Mouse (Mus musculus) left cerebral cortex, adult 11 months (tissue): ENCODE measurements at regions not wholly inside any gene's neighbourhood (a gene's known extent, or its start where the extent isn't known, plus 50 kb on each side); places are given as distances from the start of the nearest gene placed in this dataset.

Experiments
- DNase-seq: peaks from one replicate; pipeline ENCODE4 v3.0.0; 2022; ENCODE audit warnings: low spot score

DNA sequence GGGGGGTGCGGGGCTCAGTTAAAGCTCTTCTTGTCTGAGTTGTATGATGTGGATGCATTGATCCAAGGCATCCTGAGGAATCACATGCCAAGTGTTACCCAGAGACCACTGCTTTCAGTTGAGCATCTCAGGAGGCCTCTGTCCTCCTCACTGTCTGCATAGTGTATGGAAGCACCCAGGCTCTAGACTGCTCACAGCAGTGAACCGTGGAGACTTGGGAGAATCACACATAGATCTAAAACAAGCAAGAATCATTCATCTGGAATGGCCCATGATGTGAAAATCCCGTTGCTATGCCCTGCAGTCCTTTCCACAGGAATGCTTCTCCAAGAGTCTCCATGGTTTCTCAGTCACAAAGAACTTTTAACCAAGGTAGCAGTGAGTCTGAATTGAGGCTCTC lies 170.0 kb upstream of the Nr5a2 start:
- no peak for DNase-seq

DNA sequence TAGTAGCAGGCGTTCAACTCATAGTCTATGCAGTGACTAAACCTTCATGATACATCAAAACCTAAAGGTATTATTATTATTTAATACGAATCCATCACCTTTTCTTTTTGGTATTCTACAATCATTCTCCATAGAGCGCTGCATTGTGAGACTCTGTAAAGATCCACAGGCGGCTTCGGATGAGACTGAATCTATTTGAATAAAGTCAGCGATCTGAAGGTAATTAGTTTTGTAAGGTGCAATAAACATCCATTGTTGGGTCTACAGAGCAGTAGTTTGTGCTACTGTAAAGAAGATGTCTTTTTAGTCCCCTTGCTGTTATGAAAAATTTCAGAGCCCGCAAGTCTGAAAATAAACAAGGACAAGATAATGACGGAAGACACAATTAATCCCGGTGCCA lies 168.9 kb upstream of the Nr5a2 start:
- no peak for DNase-seq

DNA sequence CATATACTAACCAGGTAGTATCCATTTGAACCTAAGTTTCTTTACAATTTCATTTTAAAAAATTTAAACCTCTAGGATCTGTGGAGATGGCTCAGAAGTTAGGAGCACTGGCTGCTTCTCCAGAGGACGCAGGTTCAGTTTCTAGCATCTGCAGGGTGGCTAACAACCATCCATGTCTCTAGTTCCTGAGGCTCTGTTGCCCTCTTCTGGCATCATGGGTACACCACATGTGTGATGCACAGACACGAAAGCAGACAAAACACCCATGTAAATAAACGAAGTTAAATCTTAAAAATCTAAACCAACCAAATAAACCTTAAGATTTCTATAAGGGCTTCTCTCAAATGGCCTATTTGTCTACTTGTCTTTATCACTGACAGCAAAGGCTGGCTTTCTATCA lies 157.6 kb upstream of the Nr5a2 start:
- DNase-seq, result no peak

DNA sequence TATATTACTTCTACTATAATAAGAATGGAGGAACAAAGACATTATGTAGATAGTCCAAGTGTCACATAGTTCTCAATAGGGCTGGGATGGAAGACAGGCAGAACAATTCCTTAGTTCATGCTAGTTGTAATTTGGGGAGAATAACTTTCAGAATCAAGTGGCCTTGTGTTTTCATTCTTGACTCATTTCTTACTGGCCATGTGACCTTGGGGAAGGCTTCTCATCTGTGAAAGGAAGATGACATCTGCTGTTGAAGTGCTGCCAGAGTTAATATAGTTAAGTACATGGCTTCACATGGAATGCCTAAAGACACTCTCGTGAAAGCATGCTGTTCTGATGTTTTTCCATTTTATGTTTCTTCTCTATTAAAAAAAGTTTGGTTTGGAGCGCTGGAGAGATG lies 146.2 kb upstream of the Nr5a2 start:
- no peak for DNase-seq

DNA sequence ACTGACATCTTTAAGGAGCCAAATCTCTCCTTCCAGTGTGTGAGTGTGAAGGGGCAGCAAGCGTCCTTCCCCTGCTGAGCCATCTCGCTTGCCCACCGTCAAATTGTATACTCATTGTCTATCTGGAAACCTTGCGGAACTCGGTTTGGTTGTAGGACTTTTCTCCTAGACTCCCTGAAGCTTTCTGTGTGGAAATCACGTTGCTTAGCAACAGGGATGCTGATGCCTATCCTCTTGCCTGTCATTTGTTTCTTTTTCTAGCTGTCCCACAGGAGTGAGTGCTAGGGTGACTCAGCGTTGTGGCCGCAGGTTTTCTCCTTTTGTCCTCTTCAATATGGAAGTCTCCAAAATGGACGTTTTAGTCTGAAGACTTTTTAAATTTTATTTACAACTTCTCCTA lies 131.5 kb upstream of the Nr5a2 start:
- DNase-seq, result no peak

DNA sequence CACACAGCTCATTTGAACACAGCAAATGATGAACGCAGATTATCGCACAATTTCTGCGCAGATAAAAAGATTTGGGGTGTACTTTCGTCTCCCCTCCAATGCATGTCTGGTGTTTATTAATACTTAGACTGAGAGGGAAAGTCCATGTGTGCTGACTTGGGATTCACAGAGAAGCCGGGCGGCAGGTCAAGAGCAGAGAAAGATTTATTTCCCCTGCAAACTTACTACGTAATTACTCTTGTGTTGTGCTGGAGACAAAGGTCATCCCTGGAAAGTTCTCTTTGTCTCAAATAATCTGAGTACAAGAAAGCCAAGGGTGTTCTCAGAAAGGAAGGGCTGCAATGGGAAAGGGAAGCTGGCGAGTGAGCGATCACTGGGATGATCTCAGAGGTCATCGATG lies 127.9 kb upstream of the Nr5a2 start:
- no peak for DNase-seq

DNA sequence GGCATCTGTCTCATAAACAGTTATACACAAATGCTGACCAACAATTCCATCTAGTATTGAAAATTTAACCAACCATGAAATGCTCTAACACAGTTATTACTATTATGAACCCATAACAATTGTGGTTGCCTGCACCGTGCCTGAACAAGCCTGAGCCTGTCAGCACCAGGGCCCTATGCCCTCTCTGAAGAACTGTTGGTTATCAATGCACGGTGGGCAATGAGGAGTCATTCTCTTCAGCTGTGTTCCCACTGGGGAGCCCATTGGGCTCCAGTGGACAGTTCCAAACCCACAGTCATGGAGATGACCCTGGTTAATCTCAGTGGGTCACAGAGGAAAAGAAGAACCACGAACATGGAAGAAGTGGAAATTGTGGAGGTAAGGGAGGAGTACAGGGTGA lies 126.5 kb upstream of the Nr5a2 start:
- no peak for DNase-seq

DNA sequence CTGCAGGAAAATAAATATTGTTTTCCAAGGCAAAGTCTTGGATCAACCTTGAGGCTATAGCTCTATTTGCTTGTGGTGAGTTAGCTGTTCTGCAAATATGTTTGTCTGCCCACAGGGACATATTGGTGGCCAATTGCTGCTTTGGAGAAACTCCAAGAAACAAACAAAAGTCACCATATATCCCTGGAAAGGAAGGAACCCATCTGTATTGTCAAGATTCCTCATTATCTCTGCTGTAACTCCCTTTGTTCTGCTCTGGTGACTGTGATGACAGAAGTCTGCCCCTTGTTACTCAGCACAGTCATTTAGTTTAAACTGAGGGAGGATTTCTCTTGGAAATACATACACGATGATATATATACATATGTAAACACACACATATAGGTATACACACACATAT lies 123.3 kb upstream of the Nr5a2 start:
- DNase-seq, result no peak

DNA sequence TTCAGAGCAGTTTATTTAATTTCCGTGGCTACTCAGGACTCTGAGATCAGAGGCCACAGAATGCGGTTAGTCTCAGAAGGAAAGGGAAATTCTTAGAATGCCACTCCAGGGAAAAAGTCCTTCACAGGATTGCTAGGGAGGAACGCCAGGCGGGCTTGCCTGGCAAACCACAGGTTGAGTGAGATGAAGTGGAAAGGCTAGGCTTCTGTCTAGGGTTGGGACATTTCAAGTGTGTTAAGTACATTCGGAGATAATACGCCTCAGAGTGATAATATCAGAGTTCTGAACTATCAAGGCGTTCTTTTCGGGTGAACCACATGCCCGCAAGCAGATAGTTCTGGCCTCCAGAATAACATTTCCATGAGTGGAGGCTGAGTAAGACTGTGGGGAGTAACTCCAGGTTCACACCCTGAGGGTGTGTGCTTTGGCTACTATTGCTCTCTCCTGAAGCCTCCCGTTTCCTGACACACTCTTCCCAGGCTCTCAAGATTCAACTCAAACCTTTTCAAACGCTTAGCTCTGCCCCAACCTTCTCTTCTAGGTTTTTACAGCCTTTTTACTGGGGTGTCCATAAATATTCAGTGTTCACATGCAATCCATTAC lies 119.3 kb upstream of the Nr5a2 start:
- no peak for DNase-seq

DNA sequence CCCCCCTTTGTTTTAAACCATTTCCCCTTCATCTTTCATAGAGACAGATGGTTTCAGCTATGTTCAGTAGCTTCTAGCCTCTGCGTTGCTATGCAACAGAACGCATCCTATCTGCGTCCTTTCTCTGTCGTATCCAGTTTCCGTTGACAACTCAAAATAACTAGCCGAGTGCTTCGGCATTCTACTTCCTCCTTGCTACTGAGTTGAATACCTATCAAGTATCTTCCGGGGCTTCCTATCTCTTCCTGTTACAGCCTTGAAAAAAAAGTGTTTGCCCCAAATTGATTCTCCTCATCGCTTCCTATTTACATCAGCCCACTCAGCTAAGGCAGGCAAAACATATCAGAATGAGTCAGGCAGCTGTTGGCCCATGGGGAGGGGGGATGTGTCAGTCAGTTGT lies 114.5 kb upstream of the Nr5a2 start:
- DNase-seq, result peak; percentile 25

DNA sequence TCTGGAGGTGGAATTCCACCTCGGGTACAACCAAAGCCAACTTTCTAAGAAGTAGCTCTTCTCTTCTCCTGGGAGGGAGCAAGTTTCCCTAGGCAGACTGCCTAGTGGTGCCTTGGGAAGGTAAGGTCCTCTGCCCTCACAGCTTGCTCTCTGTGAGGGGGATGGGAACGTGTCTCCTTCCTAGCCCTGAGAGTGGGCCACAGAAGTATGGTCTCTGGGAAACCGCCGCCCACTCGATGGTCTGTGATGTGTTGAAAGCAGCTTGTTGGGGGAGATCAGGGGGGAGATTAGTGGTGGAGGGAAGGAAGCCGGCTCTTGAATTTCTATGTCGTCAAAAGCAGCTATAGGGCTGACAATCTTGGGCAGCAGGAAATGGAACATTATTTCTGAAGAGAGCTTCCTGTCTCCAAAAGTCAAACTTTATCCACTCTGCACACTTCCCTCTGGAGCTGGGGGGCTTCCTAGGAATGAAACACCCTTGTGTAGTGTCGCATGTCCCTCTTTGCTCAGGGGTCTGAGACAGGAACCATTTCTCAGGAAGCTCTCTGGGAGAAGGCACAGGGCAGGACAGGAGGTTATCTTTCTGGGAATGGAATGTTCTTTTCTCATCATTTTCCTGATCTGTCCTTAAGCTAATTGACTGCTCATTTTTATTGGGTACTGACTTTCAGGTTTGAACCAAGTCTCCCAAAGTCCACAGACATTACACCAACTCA lies 113.8 kb upstream of the Nr5a2 start:
- DNase-seq, result no peak

DNA sequence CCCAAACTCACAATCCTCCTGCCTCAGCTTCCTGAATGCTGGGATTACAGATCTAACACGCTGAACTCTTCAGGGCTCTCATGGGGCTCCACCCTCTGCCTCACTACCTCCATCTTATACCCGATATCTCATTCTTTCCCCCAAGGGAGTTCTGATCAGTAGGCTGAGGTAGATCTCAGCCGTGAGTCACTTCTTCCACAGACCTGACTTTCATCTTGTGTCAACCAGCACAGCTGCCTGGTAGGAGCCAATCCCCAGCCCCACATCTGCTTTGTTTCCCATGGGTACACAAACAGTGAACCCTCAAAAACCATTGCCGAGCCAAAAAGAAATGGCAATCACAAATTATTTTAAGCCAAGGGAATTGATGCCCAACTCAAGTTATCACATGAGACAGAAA lies 100.7 kb upstream of the Nr5a2 start:
- no peak for DNase-seq

DNA sequence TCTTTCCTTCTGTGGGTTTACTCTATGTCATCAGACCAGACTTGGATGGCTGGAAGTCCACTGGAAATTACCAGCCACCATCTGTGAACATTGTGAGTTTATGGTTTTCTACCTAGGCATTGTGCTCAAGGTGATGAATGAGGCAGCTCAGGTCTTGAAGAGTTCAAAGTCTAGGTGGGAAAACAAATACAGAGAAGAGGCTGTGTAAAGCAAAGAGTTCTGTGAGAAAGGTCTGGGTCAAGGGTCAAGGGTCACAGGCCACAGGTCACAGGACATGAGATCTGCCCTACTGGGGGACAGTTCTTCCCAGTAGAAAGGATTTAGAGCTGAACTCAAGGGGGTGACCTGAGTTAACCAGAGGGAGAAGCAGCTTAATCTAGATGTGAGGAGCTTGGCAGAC lies 92.9 kb upstream of the Nr5a2 start:
- DNase-seq, result no peak

DNA sequence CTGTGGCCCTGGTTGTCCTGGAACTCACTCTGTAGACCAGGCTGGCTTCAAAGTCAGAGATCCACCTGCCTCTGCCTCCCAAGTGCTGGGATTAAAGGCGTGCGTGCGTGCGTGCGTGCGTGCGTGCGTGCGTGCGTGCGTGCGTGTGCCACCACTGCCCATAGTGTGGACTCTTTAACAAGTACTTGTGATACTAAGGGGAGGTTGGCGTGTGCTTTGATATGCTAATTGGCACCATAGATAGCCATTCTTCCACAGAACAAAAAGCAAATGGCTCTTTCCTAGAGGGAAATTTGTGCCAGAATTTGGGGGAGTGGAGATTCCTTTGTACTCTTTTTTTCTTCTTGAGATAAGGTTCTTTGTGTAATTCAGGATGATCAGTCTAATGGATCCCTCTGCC lies 91.3 kb upstream of the Nr5a2 start:
- no peak for DNase-seq

DNA sequence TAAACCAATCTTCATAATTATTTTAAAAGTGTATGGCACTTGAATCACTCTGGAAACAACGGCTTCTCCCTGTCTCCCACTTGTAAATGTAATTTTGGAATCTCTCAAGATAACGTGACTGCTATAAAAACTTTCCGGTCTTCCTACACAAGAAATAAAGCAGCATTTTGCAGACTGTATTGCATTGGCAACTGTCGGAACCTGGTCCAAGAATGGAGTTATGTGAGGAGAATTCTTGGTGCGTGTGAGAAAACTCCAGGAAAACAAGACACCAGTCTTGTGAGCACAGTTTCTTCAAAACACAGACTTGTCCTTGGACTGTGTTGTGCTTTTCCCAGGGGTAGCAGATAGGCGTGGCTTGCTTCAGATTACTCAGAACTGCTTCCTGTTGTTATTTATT lies 83.8 kb upstream of the Nr5a2 start:
- peak; percentile 1 for DNase-seq

DNA sequence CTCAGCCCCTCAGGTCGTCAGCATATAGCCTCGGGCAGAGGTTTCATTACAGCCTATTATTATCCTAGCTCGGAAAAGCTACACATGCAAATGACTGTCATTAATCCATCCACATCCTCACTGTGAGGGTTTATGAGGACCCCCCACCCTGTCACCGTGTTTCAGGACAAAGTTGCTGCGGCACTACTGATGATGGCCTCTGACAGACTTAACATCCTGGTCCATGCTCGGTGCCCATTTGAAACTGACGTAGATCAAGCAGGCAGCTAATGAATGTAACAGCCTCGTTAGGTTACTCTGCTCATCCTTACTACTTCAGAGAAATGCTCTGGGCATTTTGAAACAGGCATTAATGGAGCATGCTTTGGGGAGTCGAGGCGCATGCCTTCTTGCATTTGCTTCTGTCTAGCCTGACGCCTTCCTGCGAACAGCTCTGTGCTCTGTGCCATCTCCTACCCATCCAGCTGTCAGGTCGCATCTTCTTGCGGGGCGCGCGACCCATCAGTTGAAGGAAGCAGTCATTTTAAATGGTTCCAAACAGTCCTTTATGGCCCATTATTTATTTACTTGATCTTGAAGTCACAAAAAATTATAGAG lies 82.3 kb upstream of the Nr5a2 start:
- no peak for DNase-seq

DNA sequence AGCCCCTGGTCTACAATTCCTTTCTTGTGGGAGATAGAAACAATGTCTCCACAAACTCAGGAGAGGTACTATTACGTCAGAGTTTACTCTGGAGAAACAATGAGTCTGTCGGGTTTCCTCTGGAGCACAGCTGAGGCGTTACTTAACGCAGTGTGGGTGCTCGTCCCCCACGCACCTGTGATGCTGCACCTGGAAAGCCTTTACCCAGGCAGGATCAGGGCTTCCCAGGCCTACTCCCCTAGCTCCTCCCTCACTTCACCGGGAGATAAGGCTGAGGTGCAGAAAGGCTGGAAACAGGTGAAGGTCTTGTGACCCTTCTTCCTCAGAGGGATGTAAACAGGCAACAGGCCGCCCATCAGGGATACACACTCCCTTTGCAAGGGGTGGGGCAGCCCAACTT lies 80.7 kb upstream of the Nr5a2 start:
- no peak for DNase-seq

DNA sequence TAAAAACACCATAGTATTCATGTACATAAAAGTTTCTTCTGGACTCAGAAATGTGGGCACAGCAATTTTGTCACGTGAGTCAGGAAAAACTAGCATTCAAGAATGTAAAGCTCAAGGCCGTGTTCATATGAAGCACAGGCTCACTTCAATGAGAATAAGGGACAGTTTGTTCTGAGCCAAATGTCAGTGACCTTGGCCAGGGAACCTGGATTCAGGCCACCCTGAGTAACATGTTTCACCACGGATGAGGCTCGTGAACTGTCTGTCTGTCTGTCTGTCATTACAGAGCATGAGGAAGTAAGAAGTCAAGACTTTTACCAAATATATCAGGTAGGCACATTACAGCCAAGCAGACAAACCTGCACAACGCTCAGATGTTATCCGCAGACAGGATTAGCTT lies 74.3 kb upstream of the Nr5a2 start:
- no peak for DNase-seq

DNA sequence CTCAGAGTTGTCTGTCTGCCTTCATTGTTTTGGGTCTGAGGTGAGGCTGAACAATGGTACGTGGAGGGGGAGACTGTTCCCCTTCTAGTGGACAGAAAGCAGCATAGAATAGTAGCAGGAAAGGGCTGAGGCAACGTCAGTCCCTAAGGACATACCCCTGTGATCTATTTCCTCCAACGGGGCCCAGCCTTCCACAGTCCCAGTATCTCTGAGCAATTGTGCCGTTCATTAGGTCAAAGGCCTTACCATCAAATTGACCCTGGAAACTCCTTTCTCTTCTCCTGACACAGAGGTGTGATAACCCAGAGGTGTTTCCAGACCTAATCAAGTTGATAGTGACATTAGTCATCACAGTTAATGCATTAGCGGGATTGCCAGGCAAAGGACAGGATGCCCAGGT lies 73.4 kb upstream of the Nr5a2 start:
- no peak for DNase-seq

DNA sequence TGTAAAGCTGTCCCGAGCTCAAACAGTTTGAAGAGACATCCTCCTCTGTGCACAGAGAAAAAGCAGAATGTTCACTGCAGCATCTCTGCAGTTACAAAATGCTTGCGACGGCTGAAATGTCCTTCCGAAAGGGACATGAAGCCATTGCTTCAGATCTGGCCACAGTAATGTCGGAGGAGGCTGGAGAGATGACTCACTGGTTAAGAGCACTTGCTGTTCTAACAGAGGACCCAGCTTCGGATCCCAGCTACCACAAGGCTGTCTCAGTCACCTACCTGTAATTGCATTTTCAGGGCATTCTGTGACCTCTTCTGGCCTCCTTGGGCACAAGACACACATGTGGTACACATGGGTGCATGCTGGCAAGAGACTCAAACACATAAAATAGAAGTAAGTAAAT lies 63.5 kb upstream of the Nr5a2 start:
- no peak for DNase-seq

DNA sequence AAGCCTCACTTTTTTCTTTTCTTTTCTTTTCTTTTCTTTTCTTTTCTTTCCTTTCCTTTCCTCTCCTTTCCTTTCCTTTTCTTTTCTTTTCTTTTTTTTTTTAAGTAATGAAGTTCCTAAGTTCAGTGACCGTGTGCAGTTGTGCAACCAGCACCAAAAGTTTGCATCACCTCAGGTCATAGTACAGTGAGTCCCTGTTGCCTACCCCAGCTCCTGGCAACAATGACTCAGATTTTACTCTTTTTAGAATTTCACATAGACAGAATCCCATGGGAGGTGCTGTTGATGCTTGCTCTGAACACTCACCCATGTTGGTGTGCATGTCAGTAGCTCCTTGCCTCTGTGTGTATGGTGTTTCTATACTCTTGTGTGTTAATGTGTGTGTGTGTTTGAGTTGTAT lies 60.3 kb upstream of the Nr5a2 start:
- no peak for DNase-seq

DNA sequence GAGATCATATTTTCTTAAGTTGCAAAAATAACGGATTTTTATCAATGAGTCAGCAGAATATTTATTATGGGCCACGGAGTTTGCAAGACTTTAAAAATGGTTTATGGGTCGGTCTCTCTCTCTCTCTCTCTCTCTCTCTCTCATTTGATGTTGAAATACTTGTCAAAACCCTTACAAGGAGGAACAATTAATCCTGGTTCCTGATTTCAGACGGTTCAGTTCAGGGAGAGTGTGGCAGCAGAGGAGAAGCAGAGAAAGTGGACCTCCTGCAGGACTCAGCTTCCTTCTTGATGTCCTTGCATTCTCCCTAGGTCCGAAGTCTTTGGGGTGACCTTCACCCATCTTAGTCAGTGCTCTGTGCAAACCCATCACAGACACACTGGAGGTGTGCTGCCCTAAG lies 57.4 kb upstream of the Nr5a2 start:
- no peak for DNase-seq

DNA sequence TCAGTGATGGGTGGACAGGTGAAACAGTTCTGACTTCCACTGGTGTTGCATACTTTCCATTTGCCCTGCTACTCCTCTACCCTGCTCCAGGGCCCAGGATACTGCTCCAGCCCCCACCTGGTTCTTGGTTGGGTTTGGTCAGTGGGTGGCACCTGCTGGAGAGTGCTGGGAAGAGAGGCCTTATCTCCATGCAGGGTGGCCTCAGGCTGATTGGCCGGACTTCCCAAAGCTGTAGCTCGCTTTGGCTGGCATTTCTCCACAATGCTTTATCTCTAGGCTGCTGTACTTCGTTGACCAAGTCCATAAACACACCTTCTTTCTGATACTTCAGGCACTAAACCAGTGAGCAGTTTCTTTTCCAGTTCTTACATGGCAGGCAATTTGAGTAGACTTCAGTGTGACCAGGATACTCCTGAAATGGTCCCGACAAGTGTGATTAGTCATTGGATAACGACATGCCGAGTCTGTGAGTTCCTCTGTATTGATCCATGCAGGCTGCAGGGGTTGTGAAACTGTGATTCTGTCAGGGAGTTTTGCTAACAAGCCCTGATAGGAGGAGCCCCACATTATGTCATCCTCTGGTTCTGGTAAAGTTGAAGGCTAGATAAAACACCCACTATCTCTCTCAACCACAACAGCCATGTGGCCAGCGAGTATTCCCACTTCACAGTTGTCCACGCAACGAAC lies 50.1 kb upstream of the Nr5a2 start:
- no peak for DNase-seq
